Mouse (Mus musculus): Measurements from ENCODE around the gene Gnaz.

Gene Gnaz

GRCm38 (mm10) chr10:74973026-74973425 lies 6.0 kb downstream of the Gnaz start:
- no peak for DNase-seq

GRCm38 (mm10) chr10:74975626-74976025 lies 8.6 kb downstream of the Gnaz start:
- DNase-seq, result no peak

- DNase-seq, result no peak
Measured at GRCm38 (mm10) chr10:74976429-74976828, 9.5 kb downstream of the Gnaz start.

GRCm38 (mm10) chr10:74978056-74978455 lies 11.1 kb downstream of the Gnaz start:
- no peak for DNase-seq

GRCm38 (mm10) chr10:74981159-74981558 lies 14.2 kb downstream of the Gnaz start:
- DNase-seq, result no peak

- DNase-seq, result no peak
Measured at GRCm38 (mm10) chr10:74983176-74983575, 16.2 kb downstream of the Gnaz start.

- DNase-seq, result no peak
Measured at GRCm38 (mm10) chr10:74987698-74988470, 20.9 kb downstream of the Gnaz start.

- no peak for DNase-seq
Measured at GRCm38 (mm10) chr10:74989814-74990213, 22.8 kb downstream of the Gnaz start.

- DNase-seq, result no peak
Measured at GRCm38 (mm10) chr10:74990584-74991322, 23.8 kb downstream of the Gnaz start.

GRCm38 (mm10) chr10:74994863-74995262 lies 27.9 kb downstream of the Gnaz start:
- DNase-seq, result no peak

- DNase-seq, result no peak
Measured at GRCm38 (mm10) chr10:74995377-74995776, 28.4 kb downstream of the Gnaz start.

- no peak for DNase-seq
Measured at GRCm38 (mm10) chr10:75001391-75001790, 34.4 kb downstream of the Gnaz start.

- no peak for DNase-seq
Measured at GRCm38 (mm10) chr10:75004067-75004466, 37.1 kb downstream of the Gnaz start.

- DNase-seq, result no peak
Measured at GRCm38 (mm10) chr10:75006889-75007662, 40.1 kb downstream of the Gnaz start.

GRCm38 (mm10) chr10:75010704-75011103 lies 43.7 kb downstream of the Gnaz start:
- DNase-seq, result no peak

- no peak for DNase-seq
Measured at GRCm38 (mm10) chr10:75015465-75015864, 48.5 kb downstream of the Gnaz start.

- no peak for DNase-seq
Measured at GRCm38 (mm10) chr10:75016481-75016880, 49.5 kb downstream of the Gnaz start.

- no peak for DNase-seq
Measured at GRCm38 (mm10) chr10:75020271-75020670, 53.3 kb downstream of the Gnaz start.

GRCm38 (mm10) chr10:75021138-75021537 lies 54.2 kb downstream of the Gnaz start:
- DNase-seq, result no peak

GRCm38 (mm10) chr10:75026491-75026890 lies 59.5 kb downstream of the Gnaz start:
- DNase-seq, result no peak

- no peak for DNase-seq
Measured at GRCm38 (mm10) chr10:75028743-75029142, 61.8 kb downstream of the Gnaz start.

- DNase-seq, result no peak
Measured at GRCm38 (mm10) chr10:75029677-75030076, 62.7 kb downstream of the Gnaz start.

- no peak for DNase-seq
Measured at GRCm38 (mm10) chr10:75030234-75030633, 63.3 kb downstream of the Gnaz start.
